Mouse (Mus musculus) C2C12 (cell line): Measurements from ENCODE around the gene Opn3.

Experiments used
- CEBPB ChIP-seq: IDR thresholded peaks from one replicate; pipeline ENCODE4 v1.6.1; 2011; ENCODE audit warnings: low read depth, mild to moderate bottlenecking, control low read depth, moderate library complexity
- CTCF ChIP-seq: IDR thresholded peaks from one replicate; pipeline ENCODE4 v1.5.1; 2011; ENCODE audit not compliant: control insufficient read depth, insufficient read depth, insufficient read length
- FOSL1 ChIP-seq: IDR thresholded peaks from one replicate; pipeline ENCODE4 v1.8.0; 2011; ENCODE audit warnings: mild to moderate bottlenecking, low read length; ENCODE audit not compliant: poor library complexity, insufficient read depth, severe bottlenecking
- MAX ChIP-seq: IDR thresholded peaks from one replicate; pipeline ENCODE4 v1.6.1; 2011; ENCODE audit warnings: mild to moderate bottlenecking, control low read depth

GRCm38 (mm10) chr1:175708013-175708412 lies 15.4 kb upstream of the Opn3 start:
- TF ChIP-seq CTCF (no peak), FOSL1 (no peak), MAX (no peak), CEBPB (no peak)
